Mouse (Mus musculus) embryonic fibroblast, embryonic 13.5 days (primary cell): ENCODE results near the gene Slc6a21.

Source experiments
- CTCF ChIP-seq: IDR thresholded peaks from 2 replicates; pipeline ENCODE4 v1.5.1; 2011; ENCODE audit warnings: mild to moderate bottlenecking, control low read depth, low read length, moderate library complexity, borderline replicate concordance; ENCODE audit not compliant: insufficient read depth
- POLR2A ChIP-seq: IDR thresholded peaks from 2 replicates; pipeline ENCODE4 v1.6.1; 2011; ENCODE audit warnings: low read depth, mild to moderate bottlenecking, control low read depth, low read length, moderate library complexity

DNA sequence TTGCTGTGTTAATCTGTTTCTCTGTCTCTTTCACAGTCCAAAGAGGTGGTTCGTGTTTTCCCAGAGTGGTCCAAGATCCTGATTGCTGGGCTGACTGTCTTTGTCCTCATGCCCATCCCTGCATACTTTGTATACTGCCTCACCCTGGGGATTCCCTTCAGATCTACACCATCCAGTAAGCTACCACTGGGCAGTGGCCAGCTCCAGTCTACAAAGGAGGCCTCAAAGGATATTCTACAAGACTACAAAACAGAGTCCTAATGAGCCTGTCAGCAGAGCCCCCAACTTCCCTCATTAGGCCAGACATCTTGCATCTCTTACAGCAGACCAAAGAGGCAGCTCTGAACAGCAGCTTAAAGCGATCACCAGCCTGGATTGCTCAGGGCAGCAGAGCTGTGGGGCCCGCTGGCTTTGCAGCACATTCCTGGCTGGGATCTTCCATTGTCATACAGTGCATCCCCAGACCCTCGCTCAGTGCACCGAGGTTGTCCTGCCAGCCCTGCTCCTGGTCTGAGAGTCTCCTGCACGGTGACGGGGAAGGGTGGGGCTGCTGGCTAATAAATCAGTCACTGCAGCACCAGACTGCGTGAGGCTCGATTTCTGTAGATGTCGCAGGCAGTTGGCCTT, 4.4 kb upstream of the Slc6a21 start:
- no peak for TF ChIP-seq CTCF
- no peak for TF ChIP-seq POLR2A
